Mouse (Mus musculus): Measurements from ENCODE around the gene Slco1a4. TPM values are rescaled to one million over a fixed set of nuclear protein-coding genes. Genes with fewer than 3 reads are reported as not detected.

The Slco1a4 gene
- total and polyA plus RNA-seq, 3 experiments, result not detected

DNA sequence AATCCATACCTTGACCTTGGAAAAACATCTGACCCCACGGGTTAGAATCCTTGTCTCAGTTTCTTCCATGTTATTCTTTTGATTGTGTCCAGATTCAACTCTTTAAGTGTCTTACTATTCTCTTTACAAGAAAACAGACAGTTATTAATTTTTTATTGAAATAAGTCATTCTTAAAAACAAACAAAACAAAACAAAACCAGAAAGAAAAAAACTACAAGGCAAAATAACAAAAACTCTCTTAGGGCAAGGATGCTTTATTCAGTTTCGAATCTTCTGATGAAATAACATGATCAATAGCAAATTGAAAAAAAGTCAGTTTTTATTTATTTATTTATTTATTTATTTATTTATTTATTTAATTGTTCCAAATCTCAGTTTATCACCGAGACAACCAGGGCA, 82.3 kb downstream of the Slco1a4 start, which contains the start of gene Gm5724:
TSS of gene Gm5724 (minus strand) at position 101 of the 400 bp plus-strand sequence.
- Histone ChIP-seq H3K36me3 (ENCODE audit: control insufficient read depth in 1 of 2, insufficient read depth in 2 of 2, low read length in 2 of 2) (no peaks in the 10 kb centered on the region), H3K27ac (ENCODE audit: control insufficient read depth, low read depth, low read length) (no peak within 1 kb of the TSS), H3K9ac (ENCODE audit: control insufficient read depth, low read depth, low read length, poor library complexity, severe bottlenecking) (no peak within 1 kb of the TSS), H3K4me3 (ENCODE audit: control insufficient read depth in 1 of 2, insufficient read depth in 1 of 2, low read depth in 2 of 2, low read length in 2 of 2) (no peak within 1 kb of the TSS), H3K79me2 (ENCODE audit: control insufficient read depth, insufficient read depth, low read length, poor library complexity) (no peaks in the 10 kb centered on the region), H3K4me1 (ENCODE audit: control insufficient read depth in 1 of 2, insufficient read depth in 2 of 2, low read length in 2 of 2) (no peaks in the 10 kb centered on the region), H3K27me3 (ENCODE audit: control insufficient read depth in 1 of 2, insufficient read depth in 2 of 2, low read length in 2 of 2) (no peaks in the 10 kb centered on the region), H3K9me3 (replicated peaks; ENCODE audit: insufficient read depth, low read length) (no peaks in the 10 kb centered on the region)
- TF ChIP-seq POLR2AphosphoS2 (IDR thresholded peaks at IDR 0.05; ENCODE audit: low read length) (no peak), MAZ (IDR thresholded peaks at IDR 0.05; ENCODE audit: low read depth, low read length) (no peak), GATA1 (IDR thresholded peaks at IDR 0.05; ENCODE audit: low read depth, low read length) (no peak)
- no peak for DNase-seq (ENCODE audit: low read depth, low spot score)

Other genes with a start within 250 kb of the Slco1a4 start
- not detected in 2 replicates for gene Slco1b2, start 226.7 kb downstream of the Slco1a4 start, total RNA-seq (2012; rRNA removed)
- gene Slco1b2, start 226.7 kb downstream of the Slco1a4 start, polyA plus RNA-seq (2012; ENCODE audit: insufficient read depth in 1 of 2, insufficient read length in 2 of 2, low read depth in 1 of 2, low replicate concordance in 2 of 2, missing spikeins in 1 of 2), result not detected
- gene Gm5724, start 82.4 kb downstream of the Slco1a4 start, total RNA-seq (2012; rRNA removed), result not detected in 2 replicates
- gene Gm5724, start 82.4 kb downstream of the Slco1a4 start, polyA plus RNA-seq (2012; ENCODE audit: insufficient read depth in 1 of 2, insufficient read length in 2 of 2, low read depth in 1 of 2, low replicate concordance in 2 of 2, missing spikeins in 1 of 2), result not detected
- not detected in 2 replicates for gene Slco1a1, start 90.8 kb upstream of the Slco1a4 start, total RNA-seq (2012; rRNA removed)
- gene Slco1a1, start 90.8 kb upstream of the Slco1a4 start, polyA plus RNA-seq (2012; ENCODE audit: insufficient read depth in 1 of 2, insufficient read length in 2 of 2, low read depth in 1 of 2, low replicate concordance in 2 of 2, missing spikeins in 1 of 2), result not detected
- gene Gm6614, start 155.2 kb upstream of the Slco1a4 start, total RNA-seq (2012; rRNA removed), result not detected in 2 replicates
- not detected for gene Gm6614, start 155.2 kb upstream of the Slco1a4 start, polyA plus RNA-seq (2012; ENCODE audit: insufficient read depth in 1 of 2, insufficient read length in 2 of 2, low read depth in 1 of 2, low replicate concordance in 2 of 2, missing spikeins in 1 of 2)

Measured in MEL (cell line).